Mouse (Mus musculus): ENCODE results near the gene Lama2.

Lama2 gene

GRCm38 (mm10) chr10:27384636-27385035 is 234.9 kb downstream of the Lama2 start:
- DNase-seq (ENCODE audit: low read depth, low spot score) = no peak

- peak; percentile 50 for DNase-seq (ENCODE audit: low read depth, low spot score)
These were observed 236.5 kb downstream of the Lama2 start for GRCm38 (mm10) chr10:27382887-27383609.

- DNase-seq (ENCODE audit: low read depth, low spot score) = no peak
These were observed 241.3 kb downstream of the Lama2 start for GRCm38 (mm10) chr10:27378286-27378685.

- no peak for DNase-seq (ENCODE audit: low read depth, low spot score)
These were observed 275.3 kb downstream of the Lama2 start for GRCm38 (mm10) chr10:27344278-27344677.

GRCm38 (mm10) chr10:27322410-27322990 is 297.1 kb downstream of the Lama2 start:
- no peak for DNase-seq (ENCODE audit: low read depth, low spot score)

- no peak for DNase-seq (ENCODE audit: low read depth, low spot score)
These were observed 312.1 kb downstream of the Lama2 start for GRCm38 (mm10) chr10:27307444-27307843.

- no peak for DNase-seq (ENCODE audit: low read depth, low spot score)
These were observed 314.3 kb downstream of the Lama2 start for GRCm38 (mm10) chr10:27305301-27305700.

- no peak for DNase-seq (ENCODE audit: low read depth, low spot score)
These were observed 334.3 kb downstream of the Lama2 start for GRCm38 (mm10) chr10:27285098-27285860.

GRCm38 (mm10) chr10:27267432-27267831 is 352.1 kb downstream of the Lama2 start:
- no peak for DNase-seq (ENCODE audit: low read depth, low spot score)

GRCm38 (mm10) chr10:27265812-27266211 is 353.7 kb downstream of the Lama2 start:
- DNase-seq (ENCODE audit: low read depth, low spot score) = no peak

- no peak for DNase-seq (ENCODE audit: low read depth, low spot score)
These were observed 354.8 kb downstream of the Lama2 start for GRCm38 (mm10) chr10:27264713-27265112.

GRCm38 (mm10) chr10:27249741-27250140 is 369.8 kb downstream of the Lama2 start:
- DNase-seq (ENCODE audit: low read depth, low spot score) = no peak

- peak; percentile 4 for DNase-seq (ENCODE audit: low read depth, low spot score)
These were observed 384.8 kb downstream of the Lama2 start for GRCm38 (mm10) chr10:27234755-27235154.

- no peak for DNase-seq (ENCODE audit: low read depth, low spot score)
These were observed 386.0 kb downstream of the Lama2 start for GRCm38 (mm10) chr10:27233577-27233976.

- no peak for DNase-seq (ENCODE audit: low read depth, low spot score)
These were observed 395.7 kb downstream of the Lama2 start for GRCm38 (mm10) chr10:27223815-27224375.

GRCm38 (mm10) chr10:27222639-27223315 is 396.8 kb downstream of the Lama2 start:
- DNase-seq (ENCODE audit: low read depth, low spot score) = no peak

- DNase-seq (ENCODE audit: low read depth, low spot score) = no peak
These were observed 399.9 kb downstream of the Lama2 start for GRCm38 (mm10) chr10:27219698-27220097.

GRCm38 (mm10) chr10:27207320-27207719 is 412.2 kb downstream of the Lama2 start:
- no peak for DNase-seq (ENCODE audit: low read depth, low spot score)

- no peak for DNase-seq (ENCODE audit: low read depth, low spot score)
These were observed 421.1 kb downstream of the Lama2 start for GRCm38 (mm10) chr10:27198443-27198842.

GRCm38 (mm10) chr10:27193986-27194908 is 425.3 kb downstream of the Lama2 start:
- no peak for DNase-seq (ENCODE audit: low read depth, low spot score)

All from brain, embryonic 18.5 days (tissue).